Mouse (Mus musculus): ENCODE results near the gene Zfp874b. TPM values are rescaled to one million over a fixed set of nuclear protein-coding genes. Genes with fewer than 3 reads are reported as not detected.
"Not testable (repeated sequence)": the region's sequence is repeated elsewhere in the genome, so short reads cannot be mapped to it uniquely, and the experiment has no call there.

Gene Zfp874b
- polyA plus RNA-seq, 1 experiment from 2014 or later, result 2.4 TPM

DNA sequence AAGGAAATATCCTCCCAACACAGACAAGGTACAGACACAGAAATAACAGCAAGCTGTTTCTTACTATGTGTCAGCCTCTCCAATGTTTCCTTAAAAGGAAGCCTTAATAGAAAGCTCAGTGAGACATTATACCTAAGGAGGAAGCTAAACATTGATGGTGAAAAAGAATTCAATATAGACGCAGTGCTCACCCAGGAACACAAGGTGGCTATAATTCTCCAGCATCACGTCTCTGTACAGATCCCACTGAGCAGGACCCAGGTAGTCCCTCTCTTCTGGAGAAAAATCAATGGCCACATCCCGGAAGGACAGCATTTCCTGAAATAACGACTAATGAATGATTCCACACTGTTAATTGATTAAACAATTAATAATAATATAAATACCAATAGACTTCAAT lies 2.5 kb downstream of the Zfp874b start:
- 72% methylated on average over 4 of the region's 4 CpGs for WGBS
- H3K4me3 ChIP-seq (ENCODE audit: low read depth, low read length), result no peak overlapping the region
- ATAC-seq (replicated peaks; ENCODE audit: insufficient number of reproducible peaks, low FRiP score, low TSS enrichment, low read depth) (no peak), DNase-seq (ENCODE audit: low spot score) (no peak)
- H3K4me2 ChIP-seq (ENCODE audit: low read depth, low read length), result no peak overlapping the region
- no peaks in the 10 kb centered on the region for H3K27me3 ChIP-seq (ENCODE audit: control insufficient read depth, insufficient read depth, low read length)
- no peaks in the 10 kb centered on the region for H3K36me3 ChIP-seq (replicated peaks; ENCODE audit: control insufficient read depth, insufficient read depth, low read depth, low read length)
- H3K9me3 ChIP-seq (replicated peaks; ENCODE audit: control insufficient read depth, low read length), result no peaks in the 10 kb centered on the region
- no peak overlapping the region for H3K27ac ChIP-seq (replicated peaks; ENCODE audit: low read depth, low read length)
- no peaks in the 10 kb centered on the region for H3K4me1 ChIP-seq (ENCODE audit: control insufficient read depth, insufficient read depth, low read length)
- H3K9ac ChIP-seq (replicated peaks; ENCODE audit: low read length), result no peak overlapping the region

DNA sequence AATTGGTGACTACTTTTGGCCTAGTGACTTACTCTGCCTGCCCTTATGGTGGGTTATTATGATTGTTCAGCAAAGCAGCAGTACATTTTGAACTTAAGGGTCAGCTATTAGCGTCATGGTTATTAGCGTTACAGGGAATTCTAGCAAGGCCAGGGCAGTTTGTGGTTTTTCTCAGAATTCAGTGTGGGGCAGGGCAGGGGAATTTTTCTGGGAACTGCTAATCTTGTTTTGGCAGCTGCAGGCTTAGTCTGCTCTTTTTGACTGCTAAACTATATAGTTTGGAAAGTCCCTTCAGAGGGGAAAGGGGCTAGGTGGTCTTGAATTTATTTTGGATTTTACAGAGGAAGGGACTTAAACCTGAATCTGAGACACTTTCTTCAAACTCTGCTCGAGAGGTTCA lies 14.8 kb downstream of the Zfp874b start:
- Histone ChIP-seq H3K9me3 (replicated peaks; ENCODE audit: control insufficient read depth, low read length) (no peaks in the 10 kb centered on the region), H3K27me3 (ENCODE audit: control insufficient read depth, insufficient read depth, low read length) (no peaks in the 10 kb centered on the region), H3K27ac (replicated peaks; ENCODE audit: low read depth, low read length) (no peak overlapping the region), H3K36me3 (replicated peaks; ENCODE audit: control insufficient read depth, insufficient read depth, low read depth, low read length) (no peaks in the 10 kb centered on the region), H3K4me3 (ENCODE audit: low read depth, low read length) (no peak overlapping the region), H3K4me2 (ENCODE audit: low read depth, low read length) (no peak overlapping the region), H3K4me1 (ENCODE audit: control insufficient read depth, insufficient read depth, low read length) (no peaks in the 10 kb centered on the region), H3K9ac (replicated peaks; ENCODE audit: low read length) (no peak overlapping the region)
- 87% methylated on average over 3 of the region's 3 CpGs for WGBS
- ATAC-seq (replicated peaks; ENCODE audit: insufficient number of reproducible peaks, low FRiP score, low TSS enrichment, low read depth), result no peak
- DNase-seq (ENCODE audit: low spot score), result no peak

DNA sequence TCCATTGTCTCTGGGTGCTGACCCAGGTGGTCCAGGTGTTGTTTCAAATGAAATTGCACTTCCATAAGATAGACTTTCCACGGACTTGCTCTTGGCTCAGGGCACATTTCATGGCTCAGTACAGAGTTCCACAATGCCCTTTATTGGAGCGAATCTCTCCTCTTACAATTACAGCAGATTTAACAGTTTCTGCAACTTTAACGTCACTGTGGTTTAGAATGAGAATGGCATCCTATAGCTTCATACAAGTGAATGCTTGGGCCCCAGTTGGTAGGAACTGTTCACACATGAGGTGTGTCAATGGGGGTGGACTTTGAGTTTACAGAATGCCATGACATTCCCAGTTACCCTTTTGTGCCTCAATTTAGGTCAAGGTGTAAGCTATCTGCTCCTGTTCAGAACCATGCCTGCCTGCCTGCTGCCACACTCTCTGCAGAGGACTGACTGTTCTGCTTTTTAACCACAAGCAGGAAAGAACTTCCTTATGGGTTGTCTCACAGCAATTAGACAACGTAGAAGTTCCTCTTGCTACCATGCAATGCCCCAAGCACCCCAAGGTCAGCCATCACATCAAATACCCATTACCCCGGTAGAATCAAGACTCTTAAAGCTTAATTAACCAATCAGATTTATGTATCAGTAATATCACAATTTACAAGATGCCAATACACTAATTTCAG lies 20.4 kb downstream of the Zfp874b start:
- WGBS, result 87% methylated on average over 2 of the region's 5 CpGs
- H3K4me1 ChIP-seq (ENCODE audit: control insufficient read depth, insufficient read depth, low read length); H3K36me3 ChIP-seq (replicated peaks; ENCODE audit: control insufficient read depth, insufficient read depth, low read depth, low read length); H3K4me2 ChIP-seq (ENCODE audit: low read depth, low read length); ATAC-seq (replicated peaks; ENCODE audit: insufficient number of reproducible peaks, low FRiP score, low TSS enrichment, low read depth); H3K27ac ChIP-seq (replicated peaks; ENCODE audit: low read depth, low read length); H3K9ac ChIP-seq (replicated peaks; ENCODE audit: low read length); H3K4me3 ChIP-seq (ENCODE audit: low read depth, low read length); DNase-seq (ENCODE audit: low spot score); H3K27me3 ChIP-seq (ENCODE audit: control insufficient read depth, insufficient read depth, low read length); H3K9me3 ChIP-seq (replicated peaks; ENCODE audit: control insufficient read depth, low read length): not testable (repeated sequence)

DNA sequence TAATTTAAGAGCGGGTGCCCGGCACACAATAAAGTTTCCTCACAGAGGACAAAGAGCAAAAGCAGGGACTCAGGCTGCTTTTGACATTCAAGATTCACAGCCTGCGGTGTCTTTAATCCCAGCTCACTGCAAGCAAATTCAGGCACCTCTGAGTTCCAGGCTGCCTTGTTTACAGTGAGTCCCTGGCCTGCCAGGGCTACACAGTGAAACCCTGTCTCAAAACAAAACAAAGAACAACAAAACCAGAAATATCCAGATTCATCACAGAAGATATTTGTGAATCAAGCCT lies 32.1 kb downstream of the Zfp874b start:
- H3K9me3 ChIP-seq (replicated peaks; ENCODE audit: control insufficient read depth, low read length), result no peaks in the 10 kb centered on the region
- peak overlapping the region; percentile 57 for H3K9ac ChIP-seq (replicated peaks; ENCODE audit: low read length)
- H3K4me1 ChIP-seq (ENCODE audit: control insufficient read depth, insufficient read depth, low read length), result no peaks in the 10 kb centered on the region
- no peak overlapping the region for H3K27ac ChIP-seq (replicated peaks; ENCODE audit: low read depth, low read length)
- ATAC-seq (replicated peaks; ENCODE audit: insufficient number of reproducible peaks, low FRiP score, low TSS enrichment, low read depth) (no peak), DNase-seq (ENCODE audit: low spot score) (no peak)
- H3K4me2 ChIP-seq (ENCODE audit: low read depth, low read length), result peak overlapping the region; percentile 25
- WGBS, result 0% methylated on average over 3 of the region's 3 CpGs
- no peaks in the 10 kb centered on the region for H3K36me3 ChIP-seq (replicated peaks; ENCODE audit: control insufficient read depth, insufficient read depth, low read depth, low read length)
- no peaks in the 10 kb centered on the region for H3K27me3 ChIP-seq (ENCODE audit: control insufficient read depth, insufficient read depth, low read length)
- peak overlapping the region; percentile 50 for H3K4me3 ChIP-seq (ENCODE audit: low read depth, low read length)

DNA sequence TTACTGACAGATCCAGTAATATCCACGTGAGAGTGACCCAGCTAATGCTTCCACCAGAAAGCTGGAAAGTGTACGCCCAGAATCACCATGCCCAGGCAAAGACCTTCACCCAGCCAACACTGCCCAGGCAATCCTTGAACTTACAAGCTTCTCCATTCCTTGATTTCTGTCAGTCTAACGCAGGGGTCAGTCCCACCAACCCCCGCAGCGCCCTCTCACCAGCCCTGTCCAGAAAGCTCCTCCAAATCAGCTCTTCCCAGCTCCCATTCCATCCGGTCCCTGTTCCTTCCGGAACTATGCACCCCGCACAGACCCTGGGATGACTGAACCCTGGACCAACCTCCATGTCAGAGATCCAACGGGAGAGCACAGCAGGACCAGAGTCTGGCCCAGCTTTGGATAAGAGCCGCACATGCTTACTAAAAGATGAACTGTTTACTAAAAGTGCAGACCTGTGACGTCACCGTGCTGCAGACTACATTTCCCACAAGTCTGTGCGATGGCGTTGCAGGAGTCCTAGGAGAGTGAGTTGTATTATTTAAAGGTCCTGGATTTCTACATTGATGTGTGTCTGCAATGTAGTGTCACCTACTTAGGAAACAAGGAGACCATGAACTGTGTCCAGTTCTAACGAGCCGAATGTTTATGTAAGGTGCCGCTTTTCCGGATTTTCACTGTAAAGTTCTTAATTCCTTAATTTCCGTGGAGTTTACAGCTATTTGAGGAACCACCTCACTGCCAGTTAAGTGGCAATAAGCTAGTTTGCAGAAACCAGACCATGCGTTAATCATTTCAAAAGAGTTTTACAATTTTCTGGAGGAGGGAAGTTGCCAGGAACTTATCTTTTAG lies 32.7 kb downstream of the Zfp874b start, which contains the start of gene Zfp874a:
TSS of gene Zfp874a (minus strand) at position 453 of the 849 bp plus-strand sequence.
- Histone ChIP-seq H3K27me3 (ENCODE audit: control insufficient read depth, insufficient read depth, low read length) (no peaks in the 10 kb centered on the region), H3K4me1 (ENCODE audit: control insufficient read depth, insufficient read depth, low read length) (no peaks in the 10 kb centered on the region), H3K9me3 (replicated peaks; ENCODE audit: control insufficient read depth, low read length) (no peaks in the 10 kb centered on the region), H3K9ac (replicated peaks; ENCODE audit: low read length) (peak within 1 kb of the TSS; percentile 57), H3K36me3 (replicated peaks; ENCODE audit: control insufficient read depth, insufficient read depth, low read depth, low read length) (no peaks in the 10 kb centered on the region), H3K4me2 (ENCODE audit: low read depth, low read length) (peak within 1 kb of the TSS; percentile 64), H3K27ac (replicated peaks; ENCODE audit: low read depth, low read length) (no peak within 1 kb of the TSS), H3K4me3 (ENCODE audit: low read depth, low read length) (peak within 1 kb of the TSS; percentile 50)
- ATAC-seq (replicated peaks; ENCODE audit: insufficient number of reproducible peaks, low FRiP score, low TSS enrichment, low read depth), result peak; percentile 94
- peak; percentile 88 for DNase-seq (ENCODE audit: low spot score)
- WGBS, result 3% methylated on average over 20 of the region's 20 CpGs

GRCm38 (mm10) chr13:67437095-67437494 lies 47.0 kb downstream of the Zfp874b start:
- not testable (repeated sequence) for DNase-seq (ENCODE audit: low spot score); ATAC-seq (replicated peaks; ENCODE audit: insufficient number of reproducible peaks, low FRiP score, low TSS enrichment, low read depth); H3K27ac ChIP-seq (replicated peaks; ENCODE audit: low read depth, low read length); H3K9me3 ChIP-seq (replicated peaks; ENCODE audit: control insufficient read depth, low read length); H3K4me3 ChIP-seq (ENCODE audit: low read depth, low read length); H3K27me3 ChIP-seq (ENCODE audit: control insufficient read depth, insufficient read depth, low read length); H3K9ac ChIP-seq (replicated peaks; ENCODE audit: low read length); H3K36me3 ChIP-seq (replicated peaks; ENCODE audit: control insufficient read depth, insufficient read depth, low read depth, low read length); H3K4me2 ChIP-seq (ENCODE audit: low read depth, low read length); H3K4me1 ChIP-seq (ENCODE audit: control insufficient read depth, insufficient read depth, low read length)
- WGBS, result no CpG with 5 or more reads among the region's 3 CpGs

GRCm38 (mm10) chr13:67428116-67428515 lies 55.9 kb downstream of the Zfp874b start:
- Histone ChIP-seq H3K4me3 (ENCODE audit: low read depth, low read length) (no peak overlapping the region), H3K4me1 (ENCODE audit: control insufficient read depth, insufficient read depth, low read length) (no peaks in the 10 kb centered on the region), H3K27me3 (ENCODE audit: control insufficient read depth, insufficient read depth, low read length) (no peaks in the 10 kb centered on the region), H3K9me3 (replicated peaks; ENCODE audit: control insufficient read depth, low read length) (no peaks in the 10 kb centered on the region), H3K27ac (replicated peaks; ENCODE audit: low read depth, low read length) (no peak overlapping the region), H3K36me3 (replicated peaks; ENCODE audit: control insufficient read depth, insufficient read depth, low read depth, low read length) (no peaks in the 10 kb centered on the region), H3K9ac (replicated peaks; ENCODE audit: low read length) (no peak overlapping the region), H3K4me2 (ENCODE audit: low read depth, low read length) (no peak overlapping the region)
- no peak for DNase-seq (ENCODE audit: low spot score)
- WGBS, result 71% methylated on average over 3 of the region's 3 CpGs
- ATAC-seq (replicated peaks; ENCODE audit: insufficient number of reproducible peaks, low FRiP score, low TSS enrichment, low read depth), result no peak

GRCm38 (mm10) chr13:67425699-67426098 lies 58.4 kb downstream of the Zfp874b start:
- not testable (repeated sequence) for H3K27ac ChIP-seq (replicated peaks; ENCODE audit: low read depth, low read length); DNase-seq (ENCODE audit: low spot score); H3K9ac ChIP-seq (replicated peaks; ENCODE audit: low read length); H3K9me3 ChIP-seq (replicated peaks; ENCODE audit: control insufficient read depth, low read length); H3K4me2 ChIP-seq (ENCODE audit: low read depth, low read length); ATAC-seq (replicated peaks; ENCODE audit: insufficient number of reproducible peaks, low FRiP score, low TSS enrichment, low read depth); H3K36me3 ChIP-seq (replicated peaks; ENCODE audit: control insufficient read depth, insufficient read depth, low read depth, low read length); H3K4me3 ChIP-seq (ENCODE audit: low read depth, low read length); H3K4me1 ChIP-seq (ENCODE audit: control insufficient read depth, insufficient read depth, low read length); H3K27me3 ChIP-seq (ENCODE audit: control insufficient read depth, insufficient read depth, low read length)
